In the genomic region with DNA sequence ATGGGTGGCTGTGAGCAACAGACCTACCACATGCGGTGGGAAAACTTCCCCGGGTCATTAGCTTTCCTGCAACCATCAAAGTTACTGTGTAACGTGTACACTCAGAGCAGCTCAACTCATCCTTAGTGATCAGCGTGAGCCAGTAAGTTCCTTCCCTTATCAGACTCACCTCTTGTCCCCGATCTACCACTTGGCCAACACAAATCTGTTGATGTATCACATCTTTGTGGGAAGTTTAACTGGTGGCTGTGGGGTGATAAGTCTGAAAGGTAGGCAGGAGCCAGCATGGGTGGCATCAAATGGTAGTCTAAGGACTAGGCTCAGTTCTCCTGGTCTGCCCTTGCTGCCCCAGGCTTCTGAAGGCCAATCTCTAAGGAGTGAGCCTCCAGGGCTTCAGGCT, we compare ENCODE assay signal across 24 mouse cellular contexts. TPM values are rescaled to one million over a fixed set of nuclear protein-coding genes. Genes with fewer than 3 reads are reported as not detected.
"Had no signal": no experiment of that assay in that cellular context is flagged by ENCODE, and none has a peak within 500 bp of the region (broad histone marks: within the 10 kb centered on the region; RNA-seq: fewer than 3 reads in every experiment).

No protein-coding gene starts in this region.

- H3K4me3 ChIP-seq: intestine, embryonic 15.5 days; layer of hippocampus, adult 2 months; midbrain, embryonic 12.5 days; midbrain, embryonic 15.5 days; neural tube, embryonic 12.5 days; neural tube, embryonic 15.5 days; stomach, embryonic 15.5 days had no signal

- H3K4me1 ChIP-seq: intestine, embryonic 15.5 days; midbrain, embryonic 12.5 days; midbrain, embryonic 15.5 days; neural tube, embryonic 12.5 days; neural tube, embryonic 15.5 days; stomach, embryonic 15.5 days had no signal

- H3K27me3 ChIP-seq: intestine, embryonic 15.5 days; midbrain, embryonic 12.5 days; midbrain, embryonic 15.5 days; neural tube, embryonic 12.5 days; neural tube, embryonic 15.5 days; stomach, embryonic 15.5 days had no signal

- H3K27ac ChIP-seq: intestine, embryonic 15.5 days; kidney, postnatal 0 days; layer of hippocampus, adult 2 months; midbrain, embryonic 12.5 days; midbrain, embryonic 15.5 days; neural tube, embryonic 12.5 days; neural tube, embryonic 15.5 days; stomach, embryonic 15.5 days had no signal

- H3K4me2 ChIP-seq: intestine, embryonic 15.5 days; lung, embryonic 14.5 days; midbrain, embryonic 12.5 days; midbrain, embryonic 15.5 days; neural tube, embryonic 12.5 days; neural tube, embryonic 15.5 days; stomach, embryonic 15.5 days had no signal

- H3K9ac ChIP-seq: intestine, embryonic 15.5 days; lung, embryonic 14.5 days; midbrain, embryonic 12.5 days; midbrain, embryonic 15.5 days; neural tube, embryonic 12.5 days; neural tube, embryonic 15.5 days; stomach, embryonic 15.5 days had no signal

- ATAC-seq: intestine, embryonic 15.5 days; midbrain, embryonic 15.5 days had no signal

- DNase-seq: kidney, adult 2 months; kidney, postnatal 25 days; layer of hippocampus, adult 9-11 months; lung, embryonic 14.5 days; lung, postnatal 10 days; lung, postnatal 36 days; right cerebral cortex, adult 18-20 months; right cerebral cortex, postnatal 14 days; right cerebral cortex, postnatal 4 days; thymus, postnatal 25 days had no signal

- H3K9me3 ChIP-seq: intestine, embryonic 15.5 days; midbrain, embryonic 12.5 days; midbrain, embryonic 15.5 days; neural tube, embryonic 12.5 days; neural tube, embryonic 15.5 days; stomach, embryonic 15.5 days had no signal

RNA-seq across cellular contexts. Expression of a gene that starts 24.7 kb away (rescaled TPM):
- total RNA-seq: layer of hippocampus, postnatal 25 days; left cerebral cortex, postnatal 36 days had no signal
- polyA plus RNA-seq: kidney, embryonic 14.5 days; large intestine, adult 2 months; liver, embryonic 16.5 days; lung, embryonic 14.5 days; neural tube, embryonic 12.5 days; thymus, postnatal 0 days had no signal
